Mouse (Mus musculus): ENCODE data around the gene Trmt1. TPM values are rescaled to one million over a fixed set of nuclear protein-coding genes. Genes with fewer than 3 reads are reported as not detected.

The Trmt1 gene
- polyA plus RNA-seq, 1 experiment from 2014 or later: 45.6 TPM

- no peak for ATAC-seq (ENCODE audit: low FRiP score)
- no peak for DNase-seq (ENCODE audit: low spot score, missing footprints)
- Histone ChIP-seq H3K4me3 (ENCODE audit: low read depth, low read length) (no peak overlapping the region), H3K9me3 (ENCODE audit: control insufficient read depth, low read length) (no peaks in the 10 kb centered on the region), H3K27me3 (ENCODE audit: control insufficient read depth, insufficient read depth, low read length) (peaks cover 96% of the 10 kb centered on the region), H3K4me1 (ENCODE audit: control insufficient read depth, insufficient read depth, low read length) (peaks cover 27% of the 10 kb centered on the region), H3K4me2 (peak overlapping the region; percentile 21; the same call in 1 of the 2 replicates), H3K36me3 (ENCODE audit: control insufficient read depth, insufficient read depth, low read length) (no peaks in the 10 kb centered on the region), H3K9ac (ENCODE audit: low read length) (peak overlapping the region; percentile 33), H3K27ac (ENCODE audit: low read depth, low read length) (no peak overlapping the region)
- 1% methylated on average over 10 of the region's 10 CpGs for WGBS
Observed at GRCm38 (mm10) chr8:84738266-84738665, 52.2 kb downstream of the Trmt1 start.

GRCm38 (mm10) chr8:84738715-84739400, 52.8 kb downstream of the Trmt1 start:
- Histone ChIP-seq H3K27me3 (ENCODE audit: control insufficient read depth, insufficient read depth, low read length) (peaks cover 97% of the 10 kb centered on the region), H3K9ac (ENCODE audit: low read length) (peak overlapping the region; percentile 33), H3K9me3 (ENCODE audit: control insufficient read depth, low read length) (no peaks in the 10 kb centered on the region), H3K36me3 (ENCODE audit: control insufficient read depth, insufficient read depth, low read length) (no peaks in the 10 kb centered on the region), H3K27ac (ENCODE audit: low read depth, low read length) (no peak overlapping the region), H3K4me2 (no peak overlapping the region), H3K4me1 (ENCODE audit: control insufficient read depth, insufficient read depth, low read length) (peaks cover 32% of the 10 kb centered on the region), H3K4me3 (ENCODE audit: low read depth, low read length) (no peak overlapping the region)
- 23% methylated on average over 10 of the region's 10 CpGs for WGBS
- peak; percentile 90 for DNase-seq (ENCODE audit: low spot score, missing footprints)
- no peak for ATAC-seq (ENCODE audit: low FRiP score)

DNA sequence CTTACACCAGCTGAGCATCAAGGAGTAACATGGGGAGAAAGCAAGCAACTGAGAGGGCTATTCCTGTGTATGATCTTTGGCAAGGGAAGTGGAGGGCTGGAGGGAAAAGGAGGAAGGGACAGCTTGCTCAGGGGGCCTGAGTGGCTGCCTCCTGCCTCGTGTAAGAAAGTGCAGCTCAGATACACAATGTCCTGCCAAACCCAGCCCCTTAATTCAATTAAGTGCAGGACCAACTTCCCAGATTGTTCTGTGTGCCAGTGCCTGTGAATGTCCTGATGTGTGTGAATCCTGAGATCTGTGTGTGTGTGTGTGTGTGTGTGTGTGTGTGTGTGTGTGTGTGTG, 53.3 kb downstream of the Trmt1 start:
- H3K36me3 ChIP-seq (ENCODE audit: control insufficient read depth, insufficient read depth, low read length): no peaks in the 10 kb centered on the region
- H3K9ac ChIP-seq (ENCODE audit: low read length): no peak overlapping the region; the same call in 1 of the 2 replicates
- 0% methylated on average over 1 of the region's 1 CpGs for WGBS
- DNase-seq (ENCODE audit: low spot score, missing footprints): no peak
- no peaks in the 10 kb centered on the region for H3K9me3 ChIP-seq (ENCODE audit: control insufficient read depth, low read length)
- no peak overlapping the region for H3K4me2 ChIP-seq
- H3K4me1 ChIP-seq (ENCODE audit: control insufficient read depth, insufficient read depth, low read length): peaks cover 37% of the 10 kb centered on the region
- H3K4me3 ChIP-seq (ENCODE audit: low read depth, low read length): no peak overlapping the region
- no peak overlapping the region for H3K27ac ChIP-seq (ENCODE audit: low read depth, low read length)
- ATAC-seq (ENCODE audit: low FRiP score): no peak
- H3K27me3 ChIP-seq (ENCODE audit: control insufficient read depth, insufficient read depth, low read length): peaks cover 99% of the 10 kb centered on the region

GRCm38 (mm10) chr8:84740895-84741843, 55.1 kb downstream of the Trmt1 start:
- Histone ChIP-seq H3K27me3 (ENCODE audit: control insufficient read depth, insufficient read depth, low read length) (peaks cover 99% of the 10 kb centered on the region), H3K9ac (ENCODE audit: low read length) (no peak overlapping the region), H3K4me1 (ENCODE audit: control insufficient read depth, insufficient read depth, low read length) (peaks cover 53% of the 10 kb centered on the region), H3K4me2 (no peak overlapping the region), H3K4me3 (ENCODE audit: low read depth, low read length) (no peak overlapping the region), H3K27ac (ENCODE audit: low read depth, low read length) (no peak overlapping the region), H3K9me3 (ENCODE audit: control insufficient read depth, low read length) (no peaks in the 10 kb centered on the region), H3K36me3 (ENCODE audit: control insufficient read depth, insufficient read depth, low read length) (no peaks in the 10 kb centered on the region)
- 13% methylated on average over 13 of the region's 13 CpGs for WGBS
- DNase-seq (ENCODE audit: low spot score, missing footprints) (peak; percentile 90), ATAC-seq (ENCODE audit: low FRiP score) (no peak)

DNA sequence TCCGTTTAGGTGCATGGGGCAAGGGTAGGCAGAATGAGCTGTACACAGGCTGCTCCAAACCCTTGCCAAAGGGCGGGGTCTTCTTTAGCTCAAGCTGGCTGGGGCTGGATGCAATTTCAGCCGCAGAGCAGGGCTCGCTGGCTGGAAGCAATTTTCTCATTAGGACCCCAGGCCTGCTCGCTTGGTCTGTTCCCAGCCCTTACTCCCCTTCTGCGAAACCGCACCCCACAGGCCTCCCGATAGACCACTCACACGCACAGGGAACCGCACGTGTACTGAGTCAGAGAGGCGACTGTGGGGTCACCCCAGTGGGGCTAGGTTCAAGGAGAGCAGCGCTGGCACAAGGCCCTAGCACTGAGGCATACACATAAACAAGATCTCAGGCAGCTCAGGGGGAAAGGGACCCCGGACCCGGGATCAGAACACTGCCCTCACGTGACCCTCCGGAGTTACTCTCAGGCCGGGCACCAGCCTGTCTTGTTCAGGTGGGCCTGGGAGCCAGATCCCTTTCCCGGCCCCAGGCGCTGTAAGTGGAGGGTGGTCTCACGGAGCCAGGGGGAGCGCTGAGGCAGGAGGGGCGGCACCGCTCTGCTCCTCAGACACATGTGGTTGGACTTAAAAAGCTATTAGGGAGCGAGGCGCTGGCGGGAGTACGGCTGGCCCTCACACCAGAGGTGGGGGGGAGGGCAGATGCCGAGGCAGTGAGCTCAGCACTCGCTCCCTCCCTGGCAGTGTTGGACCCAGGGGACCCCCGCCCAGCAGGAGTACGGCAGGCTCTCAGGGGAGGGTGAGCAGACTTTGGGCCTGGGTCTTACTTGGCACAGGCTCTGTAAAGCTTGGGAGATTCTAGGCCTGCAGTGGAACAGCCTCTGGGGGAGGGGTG, 56.3 kb downstream of the Trmt1 start:
- DNase-seq (ENCODE audit: low spot score, missing footprints) (peak; percentile 96), ATAC-seq (ENCODE audit: low FRiP score) (peak; percentile 39; the same call in 1 of the 2 replicates)
- 1% methylated on average over 32 of the region's 32 CpGs for WGBS
- Histone ChIP-seq H3K27ac (ENCODE audit: low read depth, low read length) (no peak overlapping the region; the same call in 1 of the 2 replicates), H3K4me3 (ENCODE audit: low read depth, low read length) (no peak overlapping the region), H3K27me3 (ENCODE audit: control insufficient read depth, insufficient read depth, low read length) (peaks cover 99% of the 10 kb centered on the region), H3K9ac (ENCODE audit: low read length) (peak overlapping the region; percentile 11; the same call in 1 of the 2 replicates), H3K4me2 (peak overlapping the region; percentile 23), H3K36me3 (ENCODE audit: control insufficient read depth, insufficient read depth, low read length) (no peaks in the 10 kb centered on the region), H3K9me3 (ENCODE audit: control insufficient read depth, low read length) (no peaks in the 10 kb centered on the region), H3K4me1 (ENCODE audit: control insufficient read depth, insufficient read depth, low read length) (peaks cover 55% of the 10 kb centered on the region)

- H3K9ac ChIP-seq (ENCODE audit: low read length): peak overlapping the region; percentile 11; the same call in 1 of the 2 replicates
- no peaks in the 10 kb centered on the region for H3K9me3 ChIP-seq (ENCODE audit: control insufficient read depth, low read length)
- H3K27me3 ChIP-seq (ENCODE audit: control insufficient read depth, insufficient read depth, low read length): peaks cover 99% of the 10 kb centered on the region
- ATAC-seq (ENCODE audit: low FRiP score) (peak; percentile 8; the same call in 1 of the 2 replicates), DNase-seq (ENCODE audit: low spot score, missing footprints) (no peak)
- no peaks in the 10 kb centered on the region for H3K36me3 ChIP-seq (ENCODE audit: control insufficient read depth, insufficient read depth, low read length)
- WGBS: 4% methylated on average over 10 of the region's 10 CpGs
- peak overlapping the region; percentile 23; the same call in 1 of the 2 replicates for H3K4me2 ChIP-seq
- H3K27ac ChIP-seq (ENCODE audit: low read depth, low read length): no peak overlapping the region
- H3K4me1 ChIP-seq (ENCODE audit: control insufficient read depth, insufficient read depth, low read length): peaks cover 50% of the 10 kb centered on the region
- H3K4me3 ChIP-seq (ENCODE audit: low read depth, low read length): no peak overlapping the region
Observed at GRCm38 (mm10) chr8:84743054-84743415, 56.9 kb downstream of the Trmt1 start.

DNA sequence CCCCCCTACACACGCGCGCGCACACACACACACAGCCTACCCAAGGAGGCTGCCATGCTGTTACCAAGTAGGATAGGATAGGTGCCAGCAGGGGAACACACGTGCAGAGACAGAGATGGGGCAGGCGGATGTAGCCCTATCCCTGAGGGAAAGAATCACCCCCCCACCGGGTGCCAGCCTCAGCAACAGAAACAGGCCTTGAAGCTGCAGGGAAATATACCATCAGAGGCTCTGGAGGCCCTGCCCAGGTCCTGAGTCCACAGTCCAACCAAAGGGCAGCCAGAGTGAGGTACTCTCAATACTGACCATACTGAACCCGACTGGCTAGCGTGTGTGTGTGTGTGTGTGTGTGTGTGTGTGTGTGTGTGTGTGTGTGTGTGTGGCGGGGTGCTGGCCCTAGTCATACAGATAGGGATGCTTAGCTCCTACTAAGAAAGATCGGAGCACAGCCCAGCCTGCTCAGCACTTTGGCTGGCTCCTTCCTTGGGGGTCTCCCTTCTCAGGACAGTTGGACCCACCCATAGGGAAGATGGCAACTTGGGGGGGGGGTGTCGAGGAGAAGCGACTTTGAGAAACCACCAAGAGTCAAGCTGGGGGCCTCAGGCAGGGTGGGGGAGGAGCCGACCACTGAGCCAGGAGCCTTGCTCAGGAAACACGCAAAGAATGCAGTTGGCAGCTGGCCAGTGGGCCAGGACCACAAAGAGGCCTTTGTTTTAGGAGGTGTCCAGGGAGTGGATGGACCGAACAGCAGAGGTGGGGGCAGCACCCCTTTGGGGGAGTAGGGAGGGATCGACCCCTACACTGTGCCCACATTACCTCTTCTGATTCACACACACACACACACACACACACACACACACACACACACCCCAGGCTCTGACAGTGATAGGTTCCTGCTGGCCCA, 57.7 kb downstream of the Trmt1 start:
- peaks cover 43% of the 10 kb centered on the region for H3K4me1 ChIP-seq (ENCODE audit: control insufficient read depth, insufficient read depth, low read length)
- peak overlapping the region; percentile 23; the same call in 1 of the 2 replicates for H3K4me2 ChIP-seq
- ATAC-seq (ENCODE audit: low FRiP score) (peak; percentile 75), DNase-seq (ENCODE audit: low spot score, missing footprints) (peak; percentile 93)
- 0 out of 2 replicates have a peak overlapping the region, but pooled peaks have one; percentile 16 for H3K9ac ChIP-seq (ENCODE audit: low read length)
- H3K36me3 ChIP-seq (ENCODE audit: control insufficient read depth, insufficient read depth, low read length): no peaks in the 10 kb centered on the region
- 5% methylated on average over 15 of the region's 17 CpGs for WGBS
- no peaks in the 10 kb centered on the region for H3K9me3 ChIP-seq (ENCODE audit: control insufficient read depth, low read length)
- H3K4me3 ChIP-seq (ENCODE audit: low read depth, low read length): no peak overlapping the region
- H3K27me3 ChIP-seq (ENCODE audit: control insufficient read depth, insufficient read depth, low read length): peaks cover 99% of the 10 kb centered on the region
- H3K27ac ChIP-seq (ENCODE audit: low read depth, low read length): 0 out of 2 replicates have a peak overlapping the region, but pooled peaks have one; percentile 25
